In the genomic region with DNA sequence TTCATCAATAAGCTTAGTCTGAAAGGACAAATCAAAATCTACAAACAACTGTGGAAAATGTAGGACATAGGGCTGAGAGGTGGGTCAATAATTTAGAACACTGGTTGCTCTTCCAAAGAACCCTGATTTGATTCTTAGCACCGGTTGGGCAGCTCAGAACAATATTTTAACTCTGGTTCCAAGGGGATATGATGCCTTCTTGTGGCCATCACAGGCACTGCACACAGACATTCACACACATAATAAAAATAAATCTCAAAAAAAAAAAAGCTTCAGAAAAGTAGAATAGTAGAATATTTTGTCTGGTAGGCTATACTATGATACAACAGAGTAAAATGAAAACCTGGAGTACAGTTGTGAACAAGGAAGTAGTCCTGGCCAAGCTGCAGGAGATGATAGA, we compare ENCODE assay signal across 22 mouse cellular contexts.
DNase-seq lines count a peak whose midpoint lies in the region; ATAC-seq and TF ChIP-seq lines count a peak whose summit lies in the region.
"Had no signal": no experiment of that assay in that cellular context is flagged by ENCODE, and none has a peak within 500 bp of the region (broad histone marks: within the 10 kb centered on the region; RNA-seq: fewer than 3 reads in every experiment).

No protein-coding gene starts in this region.

- intact Hi-C loops in gastrocnemius, adult 2 months (cut with DNase I): no loop called here
- intact Hi-C loops in left cerebral cortex, adult 2 months (cut with DNase I): no loop called here

- TF ChIP-seq CTCF in gastrocnemius, adult 2 months (IDR thresholded peaks at IDR 0.05): peak; percentile 30
- TF ChIP-seq CTCF in left cerebral cortex, adult 2 months (IDR thresholded peaks at IDR 0.05): peak; percentile 1
- TF ChIP-seq CTCF in E14TG2a.4 (conservative IDR thresholded peaks at IDR 0.05; ENCODE audit: low read length): peak; percentile 73

- no peaks in the 10 kb centered on the region for H3K9me3 ChIP-seq in E14TG2a.4 (ENCODE audit: low read length)
- H3K9me3 ChIP-seq: embryonic facial prominence, embryonic 12.5 days; forebrain, embryonic 15.5 days; G1E; heart, embryonic 10.5 days; heart, embryonic 15.5 days had no signal

- H3K27me3 ChIP-seq in E14TG2a.4 (ENCODE audit: insufficient read depth, low read length): no peaks in the 10 kb centered on the region
- H3K27me3 ChIP-seq: embryonic facial prominence, embryonic 12.5 days; forebrain, embryonic 15.5 days; heart, embryonic 15.5 days had no signal

- no peaks in the 10 kb centered on the region for H3K36me3 ChIP-seq in E14TG2a.4 (ENCODE audit: insufficient read depth, low read length)
- H3K36me3 ChIP-seq: embryonic facial prominence, embryonic 12.5 days; forebrain, embryonic 15.5 days; G1E; heart, embryonic 10.5 days; heart, embryonic 15.5 days had no signal

- ATAC-seq in granulocyte monocyte progenitor cell, adult 5-6 weeks (replicated peaks; ENCODE audit: poor library complexity, severe bottlenecking): no peak
- ATAC-seq: forebrain, embryonic 15.5 days; intestine, embryonic 16.5 days had no signal

- H3K4me3 ChIP-seq in gastrocnemius, adult 2 months: no peak overlapping the region
- no peak overlapping the region for H3K4me3 ChIP-seq in left cerebral cortex, adult 2 months
- H3K4me3 ChIP-seq in E14TG2a.4 (replicated peaks; ENCODE audit: low read length): no peak overlapping the region
- H3K4me3 ChIP-seq: embryonic facial prominence, embryonic 12.5 days; forebrain, embryonic 15.5 days; heart, embryonic 10.5 days; heart, embryonic 15.5 days had no signal

- H3K4me1 ChIP-seq in E14TG2a.4 (replicated peaks; ENCODE audit: low read depth, low read length): no peaks in the 10 kb centered on the region
- H3K4me1 ChIP-seq: embryonic facial prominence, embryonic 12.5 days; forebrain, embryonic 15.5 days; heart, embryonic 10.5 days; heart, embryonic 15.5 days had no signal

- no peak for DNase-seq in gastrocnemius, adult 2 months
- no peak for DNase-seq in gastrocnemius, adult 18-20 months (ENCODE audit: low spot score)
- no peak for DNase-seq in left cerebral cortex, adult 2 months (ENCODE audit: extremely low spot score in 1 of 2, low spot score in 2 of 2)
- no peak for DNase-seq in left cerebral cortex, adult 11 months (ENCODE audit: low spot score)
- peak; percentile 8 for DNase-seq in R1 (ENCODE audit: low read depth, low spot score)
- no peak for DNase-seq in thymus, postnatal 0 days (ENCODE audit: low spot score)
- DNase-seq: adrenal gland, adult 8-10 months; adrenal gland, postnatal 36 days; cerebellum, adult 2 months; cerebellum, postnatal 10 days; gastrocnemius, postnatal 25 days; heart, adult 11 months; heart, postnatal 14 days had no signal

- H3K27ac ChIP-seq in gastrocnemius, adult 2 months: no peak overlapping the region
- H3K27ac ChIP-seq in left cerebral cortex, adult 2 months: no peak overlapping the region
- H3K27ac ChIP-seq: embryonic facial prominence, embryonic 12.5 days; forebrain, embryonic 15.5 days; heart, embryonic 10.5 days; heart, embryonic 15.5 days; hindbrain, embryonic 14.5 days had no signal

Comparison
In these comparisons a context has a peak if more than half of its experiments do, and no peak if none do; other contexts are left out.
1. CTCF ChIP-seq: peak in every context shown above with its lines; median percentile 73 in E14TG2a.4; 30 in gastrocnemius, adult 2 months; 1 in left cerebral cortex, adult 2 months.